Mouse (Mus musculus) hindbrain, embryonic 16.5 days (tissue): Measurements from ENCODE around the gene Cntn5. TPM values are rescaled to one million over a fixed set of nuclear protein-coding genes. Genes with fewer than 3 reads are reported as not detected.

Experiments used
- ATAC-seq: fragments of 200-750 bp; cut with Nextera tagmentation; 2 replicates; pipeline ENCODE4 v1.8.0; 2017; ENCODE audit warnings: moderate TSS enrichment, moderate library complexity
- H3K27ac ChIP-seq: fragments of 300-500 bp; sonication (generic); 2 replicates; pipeline ENCODE4 v1.5.1; 2014; ENCODE audit warnings: low read depth, mild to moderate bottlenecking, control low read depth, low read length, moderate library complexity
- H3K27me3 ChIP-seq: fragments of 300-500 bp; sonication (generic); replicated peaks from 2 replicates; pipeline ENCODE4 v1.6.1; 2014; ENCODE audit warnings: low read length; ENCODE audit not compliant: control insufficient read depth, insufficient read depth
- H3K36me3 ChIP-seq: fragments of 300-500 bp; sonication (generic); 2 replicates; pipeline ENCODE4 v1.6.1; 2014; ENCODE audit warnings: mild to moderate bottlenecking, low read length, moderate library complexity, mixed read lengths; ENCODE audit not compliant: control insufficient read depth, insufficient read depth
- H3K4me1 ChIP-seq: fragments of 300-500 bp; sonication (generic); 2 replicates; pipeline ENCODE4 v1.6.1; 2014; ENCODE audit warnings: low read depth, low read length; ENCODE audit not compliant: control insufficient read depth, insufficient read depth
- H3K4me2 ChIP-seq: fragments of 300-500 bp; sonication (generic); 2 replicates; pipeline ENCODE4 v1.6.1; 2014; ENCODE audit warnings: mild to moderate bottlenecking, low read length, control low read depth, moderate library complexity
- H3K4me3 ChIP-seq: fragments of 300-500 bp; sonication (generic); 2 replicates; pipeline ENCODE4 v1.5.1; 2014; ENCODE audit warnings: mild to moderate bottlenecking, low read length, control low read depth, moderate library complexity
- H3K9ac ChIP-seq: fragments of 300-500 bp; sonication (generic); 2 replicates; pipeline ENCODE4 v1.6.1; 2014; ENCODE audit warnings: low read depth, mild to moderate bottlenecking, control low read depth, low read length, moderate library complexity
- H3K9me3 ChIP-seq: fragments of 300-500 bp; sonication (generic); 2 replicates; pipeline ENCODE4 v1.6.1; 2014; ENCODE audit warnings: mild to moderate bottlenecking, low read length, moderate library complexity; ENCODE audit not compliant: control insufficient read depth
- WGBS: fragments of 180-500 bp; shearing (Covaris S2); extraction: QIAGEN DNeasy Blood & Tissue Kit; methylation state at CpG from one replicate; pipeline ENCODE4 v1.1.7; 2014; 5-methylcytosine and 5-hydroxymethylcytosine counted together
- polyA plus RNA-seq: library from polyadenylated mRNA; unstranded; fragments of >200 nt; fragmentation: Nextera tagmentation; extraction: Ambion mirVana; gene quantifications from 2 replicates; pipeline ENCODE4 v1.2.1, GENCODE M21; 2015

Cntn5 gene
- polyA plus RNA-seq, 1 experiment from 2014 or later: 20.4 TPM

GRCm38 (mm10) chr9:10350909-10351655, 553.5 kb downstream of the Cntn5 start:
- Histone ChIP-seq H3K9ac (no peak overlapping the region), H3K27ac (no peak overlapping the region; the same call in 1 of the 2 replicates), H3K4me3 (no peak overlapping the region), H3K27me3 (no peaks in the 10 kb centered on the region), H3K4me2 (no peak overlapping the region), H3K9me3 (no peaks in the 10 kb centered on the region), H3K4me1 (no peaks in the 10 kb centered on the region), H3K36me3 (no peaks in the 10 kb centered on the region)
- ATAC-seq: no peak
- 83% methylated on average over 4 of the region's 4 CpGs for WGBS

- Histone ChIP-seq H3K4me1 (no peaks in the 10 kb centered on the region), H3K27me3 (no peaks in the 10 kb centered on the region), H3K27ac (no peak overlapping the region), H3K9me3 (no peaks in the 10 kb centered on the region), H3K4me2 (no peak overlapping the region), H3K36me3 (no peaks in the 10 kb centered on the region), H3K4me3 (no peak overlapping the region), H3K9ac (no peak overlapping the region)
- ATAC-seq: no peak
- 89% methylated on average over 10 of the region's 11 CpGs for WGBS
These were observed 555.8 kb downstream of the Cntn5 start for GRCm38 (mm10) chr9:10348741-10349140.

- Histone ChIP-seq H3K4me1 (no peaks in the 10 kb centered on the region), H3K9me3 (no peaks in the 10 kb centered on the region), H3K27ac (no peak overlapping the region), H3K4me3 (no peak overlapping the region), H3K4me2 (no peak overlapping the region), H3K27me3 (no peaks in the 10 kb centered on the region), H3K36me3 (no peaks in the 10 kb centered on the region), H3K9ac (no peak overlapping the region)
- 74% methylated on average over 4 of the region's 4 CpGs for WGBS
- ATAC-seq: no peak
These were observed 556.4 kb downstream of the Cntn5 start for GRCm38 (mm10) chr9:10348222-10348621.

- no peak for ATAC-seq
- no peak overlapping the region for H3K9ac ChIP-seq
- H3K27ac ChIP-seq: no peak overlapping the region
- no peaks in the 10 kb centered on the region for H3K36me3 ChIP-seq
- no peaks in the 10 kb centered on the region for H3K9me3 ChIP-seq
- H3K4me2 ChIP-seq: no peak overlapping the region
- no peaks in the 10 kb centered on the region for H3K27me3 ChIP-seq
- no peak overlapping the region for H3K4me3 ChIP-seq
- H3K4me1 ChIP-seq: no peaks in the 10 kb centered on the region
These were observed 563.8 kb downstream of the Cntn5 start for GRCm38 (mm10) chr9:10340751-10341150.

- no peak overlapping the region for H3K27ac ChIP-seq
- 75% methylated on average over 1 of the region's 1 CpGs for WGBS
- ATAC-seq: no peak
These were observed 564.9 kb downstream of the Cntn5 start for GRCm38 (mm10) chr9:10339716-10340115.

GRCm38 (mm10) chr9:10324697-10325368, 579.7 kb downstream of the Cntn5 start:
- Histone ChIP-seq H3K27ac (no peak overlapping the region), H3K4me1 (no peaks in the 10 kb centered on the region), H3K27me3 (no peaks in the 10 kb centered on the region), H3K4me2 (no peak overlapping the region), H3K9ac (no peak overlapping the region), H3K36me3 (no peaks in the 10 kb centered on the region), H3K9me3 (no peaks in the 10 kb centered on the region), H3K4me3 (no peak overlapping the region)
- 49% methylated on average over 7 of the region's 7 CpGs for WGBS
- no peak for ATAC-seq

More at GRCm38 (mm10) chr9:10339716-10340115, 564.9 kb downstream of the Cntn5 start:
- no peaks in the 10 kb centered on the region for H3K4me1 ChIP-seq
- H3K9me3 ChIP-seq: no peaks in the 10 kb centered on the region
- no peak overlapping the region for H3K4me2 ChIP-seq
- no peaks in the 10 kb centered on the region for H3K27me3 ChIP-seq
- no peak overlapping the region for H3K9ac ChIP-seq
- no peak overlapping the region for H3K4me3 ChIP-seq
- no peaks in the 10 kb centered on the region for H3K36me3 ChIP-seq

- Histone ChIP-seq H3K4me3 (no peak overlapping the region), H3K27ac (no peak overlapping the region), H3K27me3 (no peaks in the 10 kb centered on the region), H3K9ac (no peak overlapping the region), H3K4me1 (peaks cover 2% of the 10 kb centered on the region; the same call in 1 of the 2 replicates), H3K36me3 (no peaks in the 10 kb centered on the region), H3K4me2 (no peak overlapping the region), H3K9me3 (no peaks in the 10 kb centered on the region)
- peak; percentile 98 for ATAC-seq
- WGBS: 14% methylated on average over 2 of the region's 2 CpGs
These were observed 635.2 kb downstream of the Cntn5 start for GRCm38 (mm10) chr9:10269342-10269741.

- Histone ChIP-seq H3K27ac (peak overlapping the region; percentile 48; the same call in 1 of the 2 replicates), H3K36me3 (no peaks in the 10 kb centered on the region), H3K9ac (no peak overlapping the region), H3K4me2 (no peak overlapping the region), H3K27me3 (no peaks in the 10 kb centered on the region), H3K4me3 (no peak overlapping the region), H3K4me1 (peaks cover 2% of the 10 kb centered on the region; the same call in 1 of the 2 replicates), H3K9me3 (no peaks in the 10 kb centered on the region)
- whole genome bisulfite sequencing: 39% methylated on average over 6 of the region's 6 CpGs
- ATAC-seq: peak; percentile 21; the same call in 1 of the 2 replicates
These were observed 635.7 kb downstream of the Cntn5 start for GRCm38 (mm10) chr9:10268836-10269235.

- no peaks in the 10 kb centered on the region for H3K36me3 ChIP-seq
- WGBS: 35% methylated on average over 3 of the region's 3 CpGs
- H3K9me3 ChIP-seq: no peaks in the 10 kb centered on the region
- no peaks in the 10 kb centered on the region for H3K27me3 ChIP-seq
- no peak overlapping the region for H3K27ac ChIP-seq
- H3K9ac ChIP-seq: no peak overlapping the region
- H3K4me1 ChIP-seq: peaks cover 2% of the 10 kb centered on the region; the same call in 1 of the 2 replicates
- no peak overlapping the region for H3K4me2 ChIP-seq
- no peak for ATAC-seq
- no peak overlapping the region for H3K4me3 ChIP-seq
These were observed 639.0 kb downstream of the Cntn5 start for GRCm38 (mm10) chr9:10265616-10266015.
